Mouse (Mus musculus) skeletal muscle tissue, adult 2 months (tissue): ENCODE results near the gene Dnaja4.
"Not testable (repeated sequence)": the region's sequence is repeated elsewhere in the genome, so short reads cannot be mapped to it uniquely, and the experiment has no call there.

Source experiments
- DNase-seq: peaks from one replicate; pipeline ENCODE4 v3.0.0-alpha.2; 2012; ENCODE audit warnings: low read depth, low spot score

The Dnaja4 gene

GRCm38 (mm10) chr9:54698318-54699086 lies at the start of gene Dnaja4:
Gene Dnaja4, plus strand, starts transcription at chr9:54698873.
- DNase-seq = no peak

DNA sequence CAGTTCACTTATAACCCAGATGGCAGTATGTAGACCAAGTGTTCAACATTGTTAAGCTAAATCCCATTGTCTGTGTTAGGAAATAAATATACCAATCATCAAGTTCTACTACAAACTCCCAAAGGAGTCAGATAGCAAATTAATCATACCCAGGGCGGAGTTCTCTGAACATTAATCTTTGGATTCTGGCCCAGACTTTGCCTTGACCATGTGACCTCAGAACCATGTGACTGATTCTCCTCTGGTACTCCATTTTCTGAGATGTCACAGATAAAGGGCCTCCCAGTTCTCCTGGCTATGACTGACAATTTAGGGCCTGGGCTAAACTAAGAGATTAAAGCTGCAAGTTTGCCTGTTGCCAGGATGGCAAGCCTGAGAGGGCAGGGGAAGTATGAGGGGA lies 49.3 kb upstream of the Dnaja4 start:
- DNase-seq = no peak

- no peak for DNase-seq
These were observed 45.9 kb upstream of the Dnaja4 start for GRCm38 (mm10) chr9:54652778-54653177.

DNA sequence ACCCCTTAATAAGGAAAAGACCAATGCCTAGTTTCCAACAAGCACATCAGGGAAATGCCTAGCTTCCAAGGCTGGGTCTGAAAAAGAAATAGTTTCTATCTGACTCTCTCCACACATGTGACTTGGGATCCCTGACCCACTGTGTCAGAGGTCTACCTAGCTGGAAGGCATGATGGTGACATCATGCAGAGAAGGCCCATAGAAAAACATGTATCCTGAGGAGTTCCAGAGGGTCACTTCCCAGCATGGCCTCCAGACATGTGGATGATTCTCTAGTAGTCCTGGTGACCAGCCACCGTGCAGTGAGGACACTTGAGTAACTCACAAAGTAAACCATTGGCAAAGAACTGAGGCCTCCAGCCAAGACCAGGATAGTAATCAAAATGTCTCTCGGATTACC lies 42.8 kb upstream of the Dnaja4 start:
- DNase-seq = no peak

GRCm38 (mm10) chr9:54656402-54656801 lies 42.3 kb upstream of the Dnaja4 start:
- no peak for DNase-seq

DNA sequence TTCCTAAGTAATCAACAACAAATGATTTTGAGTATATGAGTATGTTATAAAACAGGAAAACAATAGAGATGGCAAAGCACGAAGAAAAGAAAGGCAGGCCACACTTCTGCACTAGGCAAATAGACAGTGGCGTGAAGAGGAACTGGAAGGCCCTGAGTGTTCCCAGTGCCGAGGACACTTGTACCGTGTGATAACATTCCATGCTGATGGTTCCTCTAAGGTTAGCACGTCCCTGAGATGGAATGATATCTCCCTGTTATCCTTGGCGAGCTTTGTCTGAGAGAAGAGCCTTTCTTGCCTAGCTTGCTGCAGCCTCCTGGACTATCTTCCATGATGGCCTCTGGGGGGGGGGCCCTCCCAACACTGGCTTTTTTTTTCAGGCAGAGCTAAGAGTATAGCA lies 39.9 kb upstream of the Dnaja4 start:
- DNase-seq = no peak

- no peak for DNase-seq
These were observed 36.9 kb upstream of the Dnaja4 start, which contains the start of gene Acsbg1 for GRCm38 (mm10) chr9:54661605-54662377. Gene Acsbg1, minus strand, starts transcription at chr9:54661870.

DNA sequence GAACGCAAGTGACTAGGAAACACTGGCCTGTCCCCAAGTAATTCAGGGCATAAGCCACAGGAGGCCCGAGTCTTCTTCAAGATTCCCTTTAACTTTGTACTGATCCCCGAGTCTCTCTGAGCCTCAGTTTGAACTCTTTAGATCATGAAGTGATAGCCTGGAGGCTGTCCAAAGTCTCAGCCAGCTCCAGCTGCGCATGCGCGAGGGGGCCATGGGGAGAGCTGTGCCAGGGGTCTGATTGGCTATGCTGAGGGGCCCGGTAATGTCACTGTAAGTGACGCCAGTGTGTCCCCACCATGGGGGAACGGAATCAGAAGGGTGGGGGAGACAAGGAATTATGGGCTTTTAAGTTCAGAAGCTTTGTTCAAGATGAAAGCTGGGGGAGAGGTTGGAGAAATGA lies 34.3 kb upstream of the Dnaja4 start:
- no peak for DNase-seq

DNA sequence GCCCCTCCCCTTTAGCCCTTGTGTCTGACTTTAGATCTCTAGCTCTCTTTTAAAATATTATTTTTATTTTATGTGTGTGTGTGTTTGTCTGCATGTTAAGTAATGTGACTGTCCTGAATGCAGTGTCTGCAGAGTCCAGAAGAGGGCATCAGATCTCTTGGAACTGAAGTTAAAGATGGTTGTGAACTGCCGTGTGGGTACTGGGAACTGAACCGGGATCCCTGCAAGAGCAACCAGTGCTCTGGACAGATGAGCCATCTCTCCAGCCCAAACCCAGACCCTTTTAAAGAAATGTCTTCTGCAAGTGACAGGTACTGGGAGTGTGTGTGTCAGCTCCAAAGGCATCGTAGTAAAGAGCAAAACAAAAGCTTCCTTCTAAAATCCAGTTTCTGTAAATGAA lies 32.6 kb upstream of the Dnaja4 start:
- DNase-seq = no peak

GRCm38 (mm10) chr9:54668455-54668854 lies 30.2 kb upstream of the Dnaja4 start:
- no peak for DNase-seq

GRCm38 (mm10) chr9:54671962-54672361 lies 26.7 kb upstream of the Dnaja4 start:
- no peak for DNase-seq

GRCm38 (mm10) chr9:54673887-54674286 lies 24.8 kb upstream of the Dnaja4 start:
- no peak for DNase-seq

DNA sequence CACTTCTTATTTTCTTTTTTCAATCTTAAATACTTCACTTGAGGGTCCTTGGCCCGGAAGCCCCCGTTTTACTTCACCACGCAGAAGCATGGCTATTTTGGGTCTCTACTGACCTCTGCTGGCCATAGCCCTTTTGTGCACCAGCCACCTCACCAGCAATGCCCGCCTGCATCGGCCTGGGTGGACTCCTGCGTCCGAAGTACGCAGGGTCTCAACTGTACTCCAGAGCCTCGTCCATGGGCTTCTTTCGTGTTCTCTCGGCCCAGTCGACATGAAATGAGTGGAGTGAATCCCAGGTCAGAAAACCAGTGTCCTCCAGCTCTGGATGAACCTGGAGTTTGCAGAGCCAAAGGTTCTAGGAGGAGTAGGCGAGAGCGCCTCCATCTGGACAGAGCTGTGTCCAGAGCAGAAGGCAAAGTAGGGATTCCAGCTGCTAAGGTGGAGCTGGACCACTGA lies 22.1 kb upstream of the Dnaja4 start:
- no peak for DNase-seq

GRCm38 (mm10) chr9:54682846-54683245 lies 15.8 kb upstream of the Dnaja4 start:
- no peak for DNase-seq

- no peak for DNase-seq
These were observed 14.7 kb upstream of the Dnaja4 start for GRCm38 (mm10) chr9:54683814-54684605.

DNA sequence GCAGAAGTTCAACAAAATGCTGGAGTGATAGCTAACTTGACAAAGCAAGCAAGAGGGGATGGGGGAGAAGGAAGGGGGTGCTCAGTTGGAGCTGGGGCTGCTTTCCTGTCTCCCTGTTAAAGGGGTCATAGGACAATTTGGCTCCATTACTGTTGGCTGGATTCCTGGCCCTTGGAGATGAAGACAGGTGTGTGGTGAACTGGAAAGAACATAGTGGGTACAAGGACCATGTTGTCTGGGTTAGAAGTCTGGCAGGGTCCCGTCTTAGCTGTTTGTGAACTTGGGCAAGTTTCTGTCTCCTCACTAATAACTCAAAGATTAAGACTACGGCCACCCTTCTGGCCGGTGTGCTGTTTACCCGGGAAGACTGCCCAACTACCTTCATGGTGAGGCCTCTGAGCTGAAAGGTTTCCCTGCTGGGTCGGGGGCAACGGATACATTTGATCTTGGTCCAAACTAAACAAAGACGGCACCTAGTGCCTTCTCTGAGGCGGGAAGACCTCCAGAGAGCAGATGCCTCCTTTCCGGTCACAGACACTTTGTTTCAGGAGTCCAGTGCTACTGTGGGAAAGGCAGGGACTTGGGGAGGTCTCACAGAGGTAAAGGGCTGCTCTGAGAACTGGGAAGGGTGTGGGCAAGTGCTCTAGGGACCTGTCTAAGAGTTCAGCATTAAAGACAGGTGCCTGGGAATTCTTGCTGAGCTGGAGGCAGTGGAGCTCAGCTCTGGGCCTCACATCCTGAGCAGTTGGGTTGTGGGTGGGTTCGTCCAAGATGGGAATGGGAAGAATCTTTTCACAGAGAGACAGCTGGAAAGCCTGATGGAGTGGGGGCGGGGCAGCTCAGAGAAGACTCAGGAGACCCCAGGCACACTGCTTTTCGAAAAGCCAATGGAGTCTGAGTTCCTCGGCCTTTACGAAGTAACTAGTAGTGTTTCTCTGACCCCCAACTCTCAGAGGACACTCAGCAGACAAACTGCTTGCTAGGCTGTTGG lies 11.1 kb upstream of the Dnaja4 start:
- DNase-seq = no peak

DNA sequence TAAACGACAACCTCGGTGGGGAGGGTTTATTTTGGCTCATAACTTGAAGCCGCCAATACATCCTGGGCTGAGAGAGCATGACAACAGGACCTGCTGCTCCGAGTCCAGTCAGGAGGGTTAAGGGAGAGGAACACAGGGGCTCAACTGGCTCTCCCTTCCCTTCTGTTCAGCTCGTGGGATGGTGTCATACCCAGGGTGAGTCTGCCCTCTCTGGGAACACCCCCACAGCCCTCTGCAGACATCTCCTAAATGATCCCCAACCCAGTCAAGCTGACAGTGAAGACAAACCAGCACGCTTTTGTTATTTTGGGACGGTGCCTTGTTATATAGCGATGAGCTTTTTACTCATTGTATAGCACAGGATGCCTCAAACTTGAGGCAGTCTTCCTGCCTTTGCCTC lies 9.2 kb upstream of the Dnaja4 start:
- DNase-seq = no peak

GRCm38 (mm10) chr9:54690697-54691096 lies 8.0 kb upstream of the Dnaja4 start:
- DNase-seq = not testable (repeated sequence)

DNA sequence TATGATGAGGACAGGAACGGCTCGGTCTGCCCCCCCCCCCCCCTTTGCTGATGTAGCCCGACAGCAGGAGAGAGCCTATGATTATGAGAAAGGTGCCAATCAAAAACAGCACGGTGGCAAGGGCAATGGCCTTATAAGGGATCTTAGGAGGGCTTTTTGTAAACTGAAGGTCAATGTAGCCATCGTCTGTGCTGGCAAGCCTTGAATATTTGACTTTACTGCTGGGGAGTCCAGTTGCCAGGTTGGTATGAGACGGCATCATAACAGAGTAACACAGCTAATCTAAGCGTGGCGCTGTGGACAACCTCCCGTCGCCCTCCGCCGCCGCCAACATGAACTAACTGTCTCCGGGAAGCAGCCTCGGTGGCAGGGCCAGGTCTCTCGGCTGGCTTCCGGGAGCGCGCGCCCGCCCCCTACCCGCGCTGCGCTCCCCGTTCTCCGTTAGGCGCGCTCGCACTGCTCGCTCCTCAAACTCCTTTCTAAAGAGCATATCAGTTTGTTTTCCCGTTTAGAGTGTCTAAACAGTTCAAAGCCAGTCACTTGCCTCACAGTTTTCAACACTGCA lies 7.3 kb upstream of the Dnaja4 start:
- DNase-seq = not testable (repeated sequence)

- DNase-seq = no peak
These were observed 343 bp downstream of the Dnaja4 start for GRCm38 (mm10) chr9:54699087-54699344.
